Mouse (Mus musculus) erythroblast, adult 5-6 weeks (primary cell): ENCODE results near the gene Cracr2b. TPM values are rescaled to one million over a fixed set of nuclear protein-coding genes. Genes with fewer than 3 reads are reported as not detected.
A peak's percentile ranks its signal among the peaks of the same experiment; 100 is the strongest.

Experiments
- ATAC-seq: replicated peaks from 2 replicates; pipeline ENCODE4 v1.8.0; 2016; ENCODE audit warnings: moderate number of reproducible peaks, mild to moderate bottlenecking, moderate TSS enrichment, inconsistent platforms; ENCODE audit not compliant: poor library complexity, low FRiP score, severe bottlenecking
- total RNA-seq, 2 experiments: library from RNA; stranded (forward) in 1 of 2; stranded (reverse) in 1 of 2; fragments of 150-400 nt in 1 of 2; fragments of 200-764, 138-1000 nt in 1 of 2; gene quantifications; 2 replicates each; pipeline versions ENCODE4 v1.2.3 to v1.2.4; 2015 to 2017; ENCODE audit warnings: low replicate concordance in 2 of 2

The Cracr2b gene
- total RNA-seq, 2 experiments from 2014 or later, result 0.77 TPM; not detected in 1

DNA sequence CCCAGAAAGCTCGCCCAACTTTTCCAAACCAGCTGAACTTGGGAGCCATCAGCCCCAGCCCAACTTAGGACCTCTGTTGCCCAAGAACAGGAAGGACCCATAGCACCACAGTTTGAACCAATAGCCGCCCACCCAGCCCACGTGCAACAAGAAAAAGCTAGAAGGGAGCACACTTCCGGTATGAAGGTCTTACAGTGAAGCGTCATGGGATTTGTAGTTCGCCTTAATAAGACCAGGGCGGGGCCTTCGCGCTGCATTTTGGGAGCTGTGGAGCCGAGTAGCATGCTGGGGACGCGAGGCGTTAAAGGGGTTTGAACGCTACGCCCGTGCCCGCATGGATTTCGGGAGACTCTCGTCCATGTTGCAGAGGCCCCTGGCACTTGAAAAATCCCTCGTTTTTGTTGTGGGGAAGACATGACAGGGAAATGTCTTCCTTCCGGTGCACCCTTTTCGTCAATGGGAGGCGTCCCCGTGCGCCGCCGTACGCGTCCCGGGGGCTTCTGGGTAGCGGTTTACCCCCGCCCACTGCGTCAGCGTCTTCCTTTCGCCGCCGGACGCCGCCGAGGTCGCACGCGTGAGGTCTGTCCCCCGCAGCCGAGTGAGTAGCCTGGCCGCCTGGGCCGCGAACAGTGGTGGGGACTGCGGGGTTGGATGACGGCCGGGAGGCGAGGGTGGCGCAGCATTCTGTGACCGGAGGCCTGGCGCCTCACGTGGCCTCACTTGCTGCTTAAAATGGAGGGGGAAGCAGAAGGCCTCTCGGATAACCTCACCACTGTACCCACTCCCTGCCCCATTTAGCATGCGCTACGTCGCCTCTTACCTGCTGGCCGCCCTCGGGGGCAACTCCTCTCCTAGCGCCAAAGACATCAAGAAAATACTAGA is 13.5 kb upstream of the Cracr2b start, which contains the start of gene Rplp2:
Gene Rplp2, plus strand, starts transcription at position 261 of the 882 bp plus-strand sequence.
- peak; percentile 86 for ATAC-seq

GRCm38 (mm10) chr7:141451928-141452327 is 9.0 kb upstream of the Cracr2b start:
- ATAC-seq, result no peak

DNA sequence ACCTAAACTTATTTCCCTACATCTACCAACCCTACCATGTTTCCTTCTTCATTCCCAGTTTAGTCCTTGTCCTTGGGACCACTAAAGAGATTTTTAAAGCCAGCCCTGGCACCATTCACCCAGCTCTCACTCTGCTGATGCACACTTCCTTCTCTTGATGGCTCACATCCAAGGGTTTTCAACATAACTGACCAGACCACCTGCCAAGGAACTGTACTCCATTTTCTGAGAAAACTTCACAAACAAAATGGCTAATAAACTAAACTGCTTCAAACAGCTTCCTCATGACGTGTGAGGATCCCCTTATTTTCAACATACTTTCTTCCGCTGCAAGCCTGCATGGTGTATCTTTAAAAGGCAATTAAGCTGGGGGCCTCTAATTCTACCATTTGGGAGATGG is 7.3 kb upstream of the Cracr2b start:
- ATAC-seq, result no peak

GRCm38 (mm10) chr7:141454967-141455551 is 5.8 kb upstream of the Cracr2b start, which contains the start of gene Pnpla2:
Pnpla2 (plus strand) TSS chr7:141455198.
- ATAC-seq, result peak; percentile 83

GRCm38 (mm10) chr7:141455610-141456314 is 5.1 kb upstream of the Cracr2b start:
- ATAC-seq, result peak; percentile 70

GRCm38 (mm10) chr7:141456739-141457138 is 4.2 kb upstream of the Cracr2b start:
- ATAC-seq, result no peak

DNA sequence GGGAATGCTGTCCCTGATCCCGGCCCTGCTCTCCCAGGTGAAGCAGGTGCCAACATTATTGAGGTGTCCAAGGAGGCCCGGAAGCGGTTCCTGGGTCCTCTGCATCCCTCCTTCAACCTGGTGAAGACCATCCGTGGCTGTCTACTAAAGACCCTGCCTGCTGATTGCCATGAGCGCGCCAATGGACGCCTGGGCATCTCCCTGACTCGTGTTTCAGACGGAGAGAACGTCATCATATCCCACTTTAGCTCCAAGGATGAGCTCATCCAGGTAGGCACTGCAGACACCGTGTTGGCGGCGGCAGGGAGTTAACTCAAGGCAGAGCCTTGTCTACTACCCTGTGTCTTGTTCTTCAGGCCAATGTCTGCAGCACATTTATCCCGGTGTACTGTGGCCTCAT is 3.7 kb upstream of the Cracr2b start:
- ATAC-seq, result no peak

- no peak for ATAC-seq
Measured at GRCm38 (mm10) chr7:141457986-141458660, 2.8 kb upstream of the Cracr2b start.

- ATAC-seq, result no peak
Measured at GRCm38 (mm10) chr7:141458661-141459060, 2.2 kb upstream of the Cracr2b start.

DNA sequence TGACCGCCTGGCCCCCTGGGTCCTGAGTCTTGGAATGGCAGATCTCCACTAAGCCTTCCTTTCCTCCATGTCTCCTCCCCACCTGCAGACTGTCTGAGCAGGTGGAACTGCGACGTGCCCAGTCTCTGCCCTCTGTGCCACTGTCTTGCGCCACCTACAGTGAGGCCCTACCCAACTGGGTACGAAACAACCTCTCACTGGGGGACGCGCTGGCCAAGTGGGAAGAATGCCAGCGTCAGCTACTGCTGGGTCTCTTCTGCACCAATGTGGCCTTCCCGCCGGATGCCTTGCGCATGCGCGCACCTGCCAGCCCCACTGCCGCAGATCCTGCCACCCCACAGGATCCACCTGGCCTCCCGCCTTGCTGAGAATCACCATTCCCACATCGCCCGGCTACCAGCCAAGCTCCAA is 1.6 kb upstream of the Cracr2b start:
- no peak for ATAC-seq

DNA sequence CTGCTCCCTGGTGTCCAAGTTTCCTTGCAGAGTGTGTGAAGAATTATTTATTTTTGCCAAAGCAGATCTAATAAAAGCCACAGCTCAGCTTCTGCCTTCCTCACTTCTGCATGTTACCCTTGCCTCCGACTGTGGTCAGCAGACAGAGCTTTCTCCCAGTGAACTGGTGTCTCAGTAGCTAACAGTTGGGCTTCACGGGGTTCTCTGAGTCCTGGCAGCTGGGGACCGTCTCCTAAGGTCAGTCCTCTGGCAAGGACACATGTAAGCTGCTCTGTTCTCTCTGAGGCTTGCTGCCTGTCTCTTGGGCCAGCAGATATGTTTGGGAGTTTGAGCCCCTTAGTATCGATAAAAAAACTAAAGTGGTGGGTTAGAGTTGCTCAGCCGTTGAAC is 898 bp upstream of the Cracr2b start:
- no peak for ATAC-seq

DNA sequence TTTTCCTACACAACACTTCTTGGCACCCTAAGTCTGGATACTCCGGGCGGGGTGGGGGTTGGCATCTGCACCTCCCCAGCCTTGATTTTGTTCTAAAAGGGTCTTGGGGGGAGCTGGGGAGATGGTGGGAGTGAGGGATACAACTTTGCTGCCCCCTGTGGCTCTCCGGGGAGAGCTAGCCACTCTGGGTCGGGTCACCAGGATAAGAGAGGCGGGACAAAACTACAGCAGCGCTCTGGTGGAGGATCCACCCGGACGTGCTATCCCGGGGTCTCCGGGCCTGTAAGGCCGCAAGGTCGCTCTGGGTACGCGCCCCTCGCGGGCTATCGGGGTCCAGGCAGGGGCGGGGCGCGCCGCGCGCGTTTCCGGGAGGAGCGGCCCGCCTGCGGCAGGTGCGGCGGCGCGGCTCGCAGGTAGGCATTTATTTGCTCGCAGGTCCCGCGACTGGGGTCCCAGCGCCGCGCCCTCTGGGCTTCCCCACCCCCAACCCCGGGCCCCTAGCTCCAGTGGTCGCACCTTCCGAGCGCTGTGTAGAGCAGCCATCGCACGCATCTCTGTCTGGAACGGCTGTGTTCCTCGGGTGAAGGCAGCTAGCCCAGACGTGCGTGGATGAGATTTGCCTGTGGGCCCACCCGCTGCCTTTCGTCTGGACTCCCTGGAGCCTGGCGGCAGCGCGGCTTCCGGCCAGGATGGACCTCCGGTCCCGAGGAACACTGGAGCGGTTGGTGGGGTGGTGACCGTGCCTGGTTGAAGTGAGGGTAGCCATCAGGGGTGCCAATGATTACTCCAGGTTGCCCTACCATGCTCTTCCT is 833 bp downstream of the Cracr2b start:
- ATAC-seq, result no peak

DNA sequence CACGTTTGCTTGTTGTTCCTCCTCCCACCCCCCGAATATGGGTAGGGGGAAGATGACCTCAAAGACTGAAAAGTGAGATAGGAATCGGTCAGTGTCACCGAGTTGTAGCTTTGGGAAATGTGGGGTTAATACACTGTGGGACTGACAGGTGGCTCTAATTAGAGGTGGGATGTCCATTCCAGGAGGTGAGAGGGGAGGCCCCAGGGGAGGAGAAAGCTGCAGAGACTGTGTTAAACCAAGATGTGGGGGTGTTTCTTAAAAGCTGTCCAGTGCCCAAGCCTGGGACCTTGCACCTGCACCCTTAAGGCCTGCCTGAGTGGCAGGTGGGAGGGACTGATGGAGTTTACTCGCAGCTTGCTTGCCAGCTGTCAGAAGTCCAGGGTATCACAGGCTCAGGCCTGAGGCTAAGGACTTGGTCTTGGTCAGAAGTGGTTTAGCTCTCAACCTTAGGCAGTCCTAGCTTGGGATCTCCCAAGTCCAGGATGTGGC is 1.5 kb downstream of the Cracr2b start:
- ATAC-seq, result no peak

DNA sequence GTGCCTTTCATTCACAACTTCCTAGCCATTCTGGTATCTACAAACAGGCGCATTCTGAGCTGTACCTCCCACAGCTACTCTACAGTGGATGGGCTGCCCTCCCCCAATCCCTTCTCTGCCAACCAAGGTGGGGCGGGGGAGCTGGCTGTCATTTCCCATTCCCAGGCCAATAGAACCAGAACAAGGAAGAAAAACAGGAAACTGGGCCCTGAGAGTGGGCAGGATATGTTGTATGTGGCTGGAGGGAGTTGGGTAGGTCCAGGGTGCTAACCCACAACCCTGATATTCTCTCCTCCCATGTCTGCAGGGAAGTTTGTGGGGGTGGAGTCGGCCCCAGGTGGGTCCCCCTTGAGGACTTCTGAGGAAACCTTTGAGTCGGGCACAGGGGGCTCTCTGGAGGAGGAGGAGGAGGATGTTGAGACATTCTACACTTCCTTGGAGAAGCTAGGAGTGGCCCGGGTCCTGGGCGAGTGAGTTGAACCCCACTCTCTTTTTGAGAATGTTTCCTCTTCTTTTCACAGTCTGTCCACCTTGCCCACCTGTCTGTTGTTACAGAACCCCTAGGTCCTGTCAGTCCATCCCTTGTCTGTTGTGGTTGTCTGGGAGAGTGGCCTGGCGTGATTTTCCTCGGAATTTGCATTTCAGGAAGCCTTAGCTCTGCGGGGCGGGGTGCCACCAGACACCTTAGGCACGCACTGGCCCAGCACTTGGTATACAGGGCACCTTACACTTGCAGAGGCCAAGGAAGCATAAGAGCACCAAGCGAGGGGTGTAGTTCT is 3.1 kb downstream of the Cracr2b start:
- no peak for ATAC-seq

- ATAC-seq, result no peak
Measured at GRCm38 (mm10) chr7:141464603-141465201, 3.8 kb downstream of the Cracr2b start.

DNA sequence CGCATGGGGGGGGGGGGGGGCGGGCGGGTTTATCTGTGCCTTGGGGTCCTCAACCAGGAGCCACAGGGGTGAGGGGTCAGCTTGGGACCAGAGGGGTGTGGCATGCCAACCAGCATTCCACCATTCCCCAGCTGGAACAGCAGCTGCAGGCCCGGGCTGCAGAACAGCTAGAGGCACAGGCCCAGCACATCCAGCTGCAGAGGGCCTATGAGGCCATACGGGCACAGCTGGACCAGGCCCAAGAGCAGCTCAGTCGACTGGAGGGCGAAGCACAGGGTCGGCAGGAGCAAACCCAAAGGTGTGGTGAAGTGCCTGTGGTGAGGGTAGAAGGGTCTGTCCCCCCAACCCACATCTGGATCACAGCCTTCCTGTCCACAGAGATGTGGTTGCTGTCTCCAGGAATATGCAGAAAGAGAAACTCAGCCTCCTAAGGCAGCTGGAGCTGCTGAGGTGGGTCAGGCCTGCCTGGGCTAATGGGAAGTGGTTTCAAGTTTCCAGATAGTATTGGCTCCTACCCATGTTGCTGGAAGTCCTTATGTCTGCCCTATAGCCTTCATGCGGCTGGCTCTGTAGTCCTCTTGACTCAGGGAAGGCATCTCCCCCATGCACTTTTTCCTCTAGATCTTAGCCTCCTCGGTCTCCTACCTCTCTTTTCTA is 4.6 kb downstream of the Cracr2b start:
- no peak for ATAC-seq

DNA sequence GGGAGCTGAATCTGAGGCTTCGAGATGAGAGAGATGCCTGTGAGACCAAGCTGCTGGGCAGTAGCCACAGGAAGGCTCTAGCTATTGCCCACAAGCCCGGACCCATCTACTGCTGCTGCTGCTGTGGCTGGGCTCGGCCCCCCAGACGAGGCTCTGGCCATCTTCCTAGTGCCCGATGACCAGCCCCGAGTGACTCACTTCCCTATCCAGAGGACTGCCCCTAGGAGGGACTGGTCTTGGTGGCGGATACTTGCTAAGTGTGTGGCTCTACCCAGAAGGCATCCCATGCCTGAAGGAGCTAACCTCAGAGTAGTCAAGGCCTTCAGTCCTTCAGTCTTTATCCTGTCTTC is 5.1 kb downstream of the Cracr2b start:
- ATAC-seq, result no peak
